8 mouse cellular contexts compared by ENCODE assay signal in genomic region chr11:53431347-53432056, GRCm38 (mm10). TPM values are rescaled to one million over a fixed set of nuclear protein-coding genes. Genes with fewer than 3 reads are reported as not detected.
DNase-seq lines count a peak whose midpoint lies in the region; ATAC-seq and TF ChIP-seq lines count a peak whose summit lies in the region.

No protein-coding gene starts in this region.

- TF ChIP-seq CTCF in kidney, adult 2 months (conservative IDR thresholded peaks at IDR 0.05; ENCODE audit: insufficient read depth, insufficient read length, low read depth, low read length) = no peak
- TF ChIP-seq CTCF in olfactory bulb, adult 2 months (IDR thresholded peaks at IDR 0.05; ENCODE audit: insufficient read depth, low read depth, low read length) = no peak

- H3K4me2 ChIP-seq in forebrain, embryonic 16.5 days (ENCODE audit: low read length) = peak overlapping the region; percentile 56
- H3K4me2 ChIP-seq in liver, embryonic 12.5 days = peak overlapping the region; percentile 90

- H3K36me3 ChIP-seq in kidney, adult 2 months (ENCODE audit: control insufficient read depth, insufficient read depth, low read length) = peaks cover 2% of the 10 kb centered on the region; the same call in 1 of the 2 replicates
- peaks cover 6% of the 10 kb centered on the region; the same call in 1 of the 2 replicates for H3K36me3 ChIP-seq in forebrain, embryonic 16.5 days (ENCODE audit: control insufficient read depth, insufficient read depth)
- peaks cover 20% of the 10 kb centered on the region for H3K36me3 ChIP-seq in liver, embryonic 12.5 days

- H3K27me3 ChIP-seq in kidney, adult 2 months (replicated peaks; ENCODE audit: control insufficient read depth, insufficient read depth, low read length) = no peaks in the 10 kb centered on the region
- H3K27me3 ChIP-seq in forebrain, embryonic 16.5 days (replicated peaks; ENCODE audit: control insufficient read depth, insufficient read depth, low read length) = no peaks in the 10 kb centered on the region
- no peaks in the 10 kb centered on the region for H3K27me3 ChIP-seq in liver, embryonic 12.5 days (replicated peaks)

- no peak for DNase-seq in kidney, adult 2 months
- DNase-seq in kidney, postnatal 25 days = no peak
- DNase-seq in adipocyte (ENCODE audit: low spot score) = peak; percentile 39
- DNase-seq in left cerebral cortex, adult 8-10 months (ENCODE audit: low spot score in 2 of 2) = no peak
- no peak for DNase-seq in frontal cortex, postnatal 36 days (ENCODE audit: low spot score in 2 of 2)

- no peak for TF ChIP-seq POLR2A in kidney, adult 2 months (IDR thresholded peaks at IDR 0.05; ENCODE audit: low read depth, low read length)
- TF ChIP-seq POLR2A in olfactory bulb, adult 2 months (IDR thresholded peaks at IDR 0.05; ENCODE audit: insufficient read depth, low read depth, low read length) = no peak

- peak overlapping the region; percentile 39 for H3K4me3 ChIP-seq in kidney, adult 2 months (ENCODE audit: insufficient read depth, low read depth, low read length)
- peak overlapping the region; percentile 85 for H3K4me3 ChIP-seq in forebrain, embryonic 16.5 days (replicated peaks; ENCODE audit: low read length)
- H3K4me3 ChIP-seq in liver, embryonic 12.5 days = peak overlapping the region; percentile 99
- H3K4me3 ChIP-seq in olfactory bulb, adult 2 months (ENCODE audit: insufficient read depth, low read depth, low read length) = peak overlapping the region; percentile 86

- peaks cover 15% of the 10 kb centered on the region for H3K4me1 ChIP-seq in kidney, adult 2 months (ENCODE audit: control insufficient read depth, insufficient read depth, low read length)
- peaks cover 15% of the 10 kb centered on the region for H3K4me1 ChIP-seq in forebrain, embryonic 16.5 days (replicated peaks; ENCODE audit: control insufficient read depth, insufficient read depth, low read length)
- H3K4me1 ChIP-seq in liver, embryonic 12.5 days = peaks cover 52% of the 10 kb centered on the region
- peaks cover 2% of the 10 kb centered on the region; the same call in 1 of the 2 replicates for H3K4me1 ChIP-seq in olfactory bulb, adult 2 months (ENCODE audit: control insufficient read depth, insufficient read depth, low read length)

- 9% methylated on average over 9 of the region's 9 CpGs for WGBS in kidney, adult 2 months
- 12% methylated on average over 9 of the region's 9 CpGs for WGBS in forebrain, embryonic 16.5 days
- 6% methylated on average over 9 of the region's 9 CpGs for WGBS in liver, embryonic 12.5 days (ENCODE audit: insufficient replicate concordance)
- 10% methylated on average over 9 of the region's 9 CpGs for WGBS in olfactory bulb, adult 2 months

- no peaks in the 10 kb centered on the region for H3K9me3 ChIP-seq in forebrain, embryonic 16.5 days (ENCODE audit: control insufficient read depth, low read length)
- H3K9me3 ChIP-seq in liver, embryonic 12.5 days (replicated peaks) = no peaks in the 10 kb centered on the region

- peak; percentile 45; the same call in 1 of the 2 replicates for ATAC-seq in forebrain, embryonic 16.5 days
- peak; percentile 22 for ATAC-seq in liver, embryonic 12.5 days

- peak overlapping the region; percentile 49 for H3K27ac ChIP-seq in kidney, adult 2 months (ENCODE audit: insufficient read depth, low read depth, low read length)
- peak overlapping the region; percentile 73 for H3K27ac ChIP-seq in forebrain, embryonic 16.5 days (ENCODE audit: low read length)
- H3K27ac ChIP-seq in liver, embryonic 12.5 days = peak overlapping the region; percentile 90
- peak overlapping the region; percentile 70 for H3K27ac ChIP-seq in olfactory bulb, adult 2 months (ENCODE audit: insufficient read depth, low read depth, low read length)

- H3K9ac ChIP-seq in forebrain, embryonic 16.5 days (replicated peaks; ENCODE audit: low read depth, low read length) = peak overlapping the region; percentile 52
- peak overlapping the region; percentile 55 for H3K9ac ChIP-seq in liver, embryonic 12.5 days

RNA-seq across cellular contexts. Expression of gene Gdf9, which starts 0.7 kb away (rescaled TPM):
- 0.29 and 0.42 TPM in 2 replicates for polyA plus RNA-seq in kidney, adult 2 months (2012; rRNA removed)
- polyA plus RNA-seq in forebrain, embryonic 16.5 days (2015; fragmentation: Nextera tagmentation; extraction: Ambion mirVana) = 3.9 and 4.7 TPM in 2 replicates
- 0.21 and 0.33 TPM in 2 replicates for polyA plus RNA-seq in liver, embryonic 12.5 days (2016; fragmentation: Nextera tagmentation; extraction: Ambion mirVana)
- polyA plus RNA-seq in olfactory bulb, adult 2 months (2012; ENCODE audit: insufficient read depth, insufficient read length, low replicate concordance, missing spikeins) = not detected in 2 replicates
- total RNA-seq in left cerebral cortex, adult 8-10 months (2022) = 1 to 10 TPM in 1 of 4 experiments, under 1 TPM in 3; 0.42 to 1.8 (median 0.86) TPM

RNA-seq across cellular contexts. Expression of gene Uqcrq, which starts 0.9 kb away (rescaled TPM):
- polyA plus RNA-seq in kidney, adult 2 months (2012; rRNA removed) = 1,048 and 1,200 TPM in 2 replicates
- polyA plus RNA-seq in forebrain, embryonic 16.5 days (2015; fragmentation: Nextera tagmentation; extraction: Ambion mirVana) = 552 and 555 TPM in 2 replicates
- 641 and 664 TPM in 2 replicates for polyA plus RNA-seq in liver, embryonic 12.5 days (2016; fragmentation: Nextera tagmentation; extraction: Ambion mirVana)
- 1,358 TPM in 1 of 2 replicates, not detected in the other for polyA plus RNA-seq in olfactory bulb, adult 2 months (2012; ENCODE audit: insufficient read depth, insufficient read length, low replicate concordance, missing spikeins)
- 100 to 1,000 TPM; 385 to 410 (median 407) TPM for total RNA-seq in left cerebral cortex, adult 8-10 months (2022)

RNA-seq across cellular contexts. Expression of gene Leap2, which starts 8.5 kb away (rescaled TPM):
- not detected in 2 replicates for polyA plus RNA-seq in kidney, adult 2 months (2012; rRNA removed)
- polyA plus RNA-seq in forebrain, embryonic 16.5 days (2015; fragmentation: Nextera tagmentation; extraction: Ambion mirVana) = not detected in 2 replicates
- polyA plus RNA-seq in liver, embryonic 12.5 days (2016; fragmentation: Nextera tagmentation; extraction: Ambion mirVana) = 5.3 and 5.4 TPM in 2 replicates
- not detected in 2 replicates for polyA plus RNA-seq in olfactory bulb, adult 2 months (2012; ENCODE audit: insufficient read depth, insufficient read length, low replicate concordance, missing spikeins)
- total RNA-seq in left cerebral cortex, adult 8-10 months (2022) = not detected

RNA-seq across cellular contexts. Expression of gene Gm10447, which starts 25.4 kb away (rescaled TPM):
- 0.05 and 0.10 TPM in 2 replicates for polyA plus RNA-seq in kidney, adult 2 months (2012; rRNA removed)
- polyA plus RNA-seq in forebrain, embryonic 16.5 days (2015; fragmentation: Nextera tagmentation; extraction: Ambion mirVana) = not detected in 2 replicates
- polyA plus RNA-seq in liver, embryonic 12.5 days (2016; fragmentation: Nextera tagmentation; extraction: Ambion mirVana) = 0.05 and 0.10 TPM in 2 replicates
- not detected in 2 replicates for polyA plus RNA-seq in olfactory bulb, adult 2 months (2012; ENCODE audit: insufficient read depth, insufficient read length, low replicate concordance, missing spikeins)
- total RNA-seq in left cerebral cortex, adult 8-10 months (2022) = under 1 TPM in 3 of 4 experiments, not detected in 1; 0.21 to 0.50 (median 0.49) TPM

RNA-seq across cellular contexts. Expression of gene Shroom1, which starts 25.5 kb away (rescaled TPM):
- 0.88 and 1.2 TPM in 2 replicates for polyA plus RNA-seq in kidney, adult 2 months (2012; rRNA removed)
- polyA plus RNA-seq in forebrain, embryonic 16.5 days (2015; fragmentation: Nextera tagmentation; extraction: Ambion mirVana) = 2.2 and 2.7 TPM in 2 replicates
- 1.9 and 2.0 TPM in 2 replicates for polyA plus RNA-seq in liver, embryonic 12.5 days (2016; fragmentation: Nextera tagmentation; extraction: Ambion mirVana)
- polyA plus RNA-seq in olfactory bulb, adult 2 months (2012; ENCODE audit: insufficient read depth, insufficient read length, low replicate concordance, missing spikeins) = not detected in 2 replicates
- 1 to 10 TPM; 6.7 to 7.6 (median 7.0) TPM for total RNA-seq in left cerebral cortex, adult 8-10 months (2022)

Comparison
In these comparisons a context has a peak if more than half of its experiments do, and no peak if none do; other contexts are left out.
1. H3K4me3 ChIP-seq: peak in every context shown above with its lines; median percentile 99 in liver, embryonic 12.5 days; 86 in olfactory bulb, adult 2 months; 85 in forebrain, embryonic 16.5 days; 39 in kidney, adult 2 months.